Mouse (Mus musculus) ES-E14 (cell line): ENCODE data around the gene Vmo1. TPM values are rescaled to one million over a fixed set of nuclear protein-coding genes. Genes with fewer than 3 reads are reported as not detected.

Experiments
- DNase-seq: peaks from one replicate; pipeline ENCODE4 v3.0.0-alpha.2; 2013; ENCODE audit warnings: low read depth, low spot score
- H3K27ac ChIP-seq: 2 replicates; pipeline ENCODE4 v1.5.1; 2012; ENCODE audit warnings: low read depth, mild to moderate bottlenecking, low read length, moderate library complexity, mixed read lengths; ENCODE audit not compliant: poor library complexity, insufficient read depth, severe bottlenecking
- H3K36me3 ChIP-seq: 2 replicates; pipeline ENCODE4 v1.6.1; 2012; ENCODE audit warnings: mild to moderate bottlenecking, low read length, moderate library complexity, mixed read lengths; ENCODE audit not compliant: control insufficient read depth, poor library complexity, insufficient read depth, severe bottlenecking
- H3K4me1 ChIP-seq, 2 experiments: fragments of 150-350 bp in 1 of 2; sonication (generic) in 1 of 2; 2 replicates each; pipeline ENCODE4 v1.6.1; 2012; ENCODE audit warnings: low read length in 2 of 2, mild to moderate bottlenecking in 1 of 2, mixed read lengths in 1 of 2; ENCODE audit not compliant: control insufficient read depth in 2 of 2, insufficient read depth in 2 of 2, poor library complexity in 1 of 2
- H3K4me3 ChIP-seq, 2 experiments: fragments of 150-350 bp in 1 of 2; sonication (generic) in 1 of 2; 2 replicates each; pipeline ENCODE4 v1.5.1; 2012; ENCODE audit warnings: low read length in 2 of 2, low read depth in 1 of 2, mild to moderate bottlenecking in 1 of 2, mixed read lengths in 1 of 2; ENCODE audit not compliant: insufficient read depth in 1 of 2, poor library complexity in 1 of 2, severe bottlenecking in 1 of 2
- H3K9ac ChIP-seq: 2 replicates; pipeline ENCODE4 v1.6.1; 2012; ENCODE audit warnings: low read depth, mild to moderate bottlenecking, low read length, mixed read lengths; ENCODE audit not compliant: poor library complexity, insufficient read depth, severe bottlenecking
- H3K9me3 ChIP-seq: fragments of 150-350 bp; sonication (generic); 2 replicates; pipeline ENCODE4 v1.6.1; 2012; ENCODE audit warnings: low read depth, mild to moderate bottlenecking, low read length; ENCODE audit not compliant: control insufficient read depth, insufficient read depth
- CHD2 ChIP-seq: IDR thresholded peaks from 2 replicates; pipeline ENCODE4 v1.6.1; 2014; ENCODE audit warnings: mild to moderate bottlenecking, low read depth, low read length, inconsistent platforms
- HCFC1 ChIP-seq: IDR thresholded peaks from 2 replicates; pipeline ENCODE4 v1.6.1; 2012; ENCODE audit warnings: low read length, inconsistent platforms, borderline replicate concordance; ENCODE audit not compliant: insufficient read depth
- MAFK ChIP-seq: IDR thresholded peaks from 2 replicates; pipeline ENCODE4 v1.6.1; 2014; ENCODE audit warnings: mild to moderate bottlenecking, low read depth, low read length, inconsistent platforms; ENCODE audit not compliant: insufficient read depth
- ZC3H11A ChIP-seq: IDR thresholded peaks from 2 replicates; pipeline ENCODE4 v1.6.1; 2012; ENCODE audit warnings: low read depth, mild to moderate bottlenecking, inconsistent platforms, low read length, borderline replicate concordance
- ZNF384 ChIP-seq: IDR thresholded peaks from 2 replicates; pipeline ENCODE4 v1.6.1; 2012; ENCODE audit warnings: low read depth, low read length, inconsistent platforms
- in situ Hi-C, 2 experiments: fragments of 600-800 bp; cut with MboI; formaldehyde crosslinking; loops; one replicate each; pipeline ENCODE4 v1.15.1; 2025; ENCODE audit warnings: low sequenced_read_pairs in 2 of 2, inconsistent platforms in 1 of 2; ENCODE audit not compliant: unreplicated experiment in 2 of 2
- total RNA-seq: library from RNA; depleted of rRNA; stranded (reverse); fragments of 300-350 nt; gene quantifications from 2 replicates; pipeline ENCODE4 v1.2.3, GENCODE M21; 2012

Vmo1 gene
- total RNA-seq, 1 experiment = not detected

- Histone ChIP-seq H3K9ac (peak within 1 kb of the TSS; percentile 58), H3K27ac (no peak within 1 kb of the TSS), H3K4me1 (peaks cover 0 to 4% of the 10 kb centered on the region in 2 experiments; a peak in 1 of 4 replicates), H3K4me3 (peak within 1 kb of the TSS; percentile 55 to 61), H3K36me3 (no peaks in the 10 kb centered on the region), H3K9me3 (no peaks in the 10 kb centered on the region)
- TF ChIP-seq ZC3H11A = no peak
- TF ChIP-seq ZNF384 = no peak
- no peak for DNase-seq
- in situ Hi-C loops = no loop called here
Observed at GRCm38 (mm10) chr11:70518923-70519322, 4.5 kb upstream of the Vmo1 start, which contains the start of gene Gltpd2. TSS of gene Gltpd2 (plus strand) at chr11:70519196.

- H3K36me3 ChIP-seq = no peaks in the 10 kb centered on the region
- no peak for TF ChIP-seq ZC3H11A
- TF ChIP-seq HCFC1 = no peak
- DNase-seq = no peak
- peaks cover 0 to 7% of the 10 kb centered on the region in 2 experiments; a peak in 1 of 4 replicates for H3K4me1 ChIP-seq
- no peak overlapping the region for H3K9ac ChIP-seq
- no peaks in the 10 kb centered on the region for H3K9me3 ChIP-seq
- no peak overlapping the region for H3K4me3 ChIP-seq
- H3K27ac ChIP-seq = no peak overlapping the region
- in situ Hi-C loops = no loop called here
Observed at GRCm38 (mm10) chr11:70518436-70518835, 4.0 kb upstream of the Vmo1 start.

DNA sequence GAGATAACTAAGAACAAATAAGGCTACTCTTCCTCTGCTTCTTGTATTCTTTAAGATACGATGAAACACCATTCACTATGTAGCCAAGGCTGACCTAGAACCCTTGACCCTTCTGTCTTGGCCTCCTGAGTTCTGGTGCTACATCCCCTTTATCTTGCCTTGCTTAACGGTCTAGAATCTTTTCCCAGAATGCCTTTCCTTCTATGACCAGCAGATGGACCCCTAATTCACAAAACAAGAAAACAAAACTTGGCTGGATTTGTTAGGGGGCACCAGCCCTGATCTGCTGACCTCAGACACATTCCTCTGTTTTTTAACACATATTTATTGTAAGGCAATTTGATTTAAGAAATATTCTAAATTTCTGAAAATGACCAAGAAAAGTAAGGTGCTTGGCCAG is 1.9 kb upstream of the Vmo1 start:
- Histone ChIP-seq H3K27ac (no peak overlapping the region), H3K9ac (no peak overlapping the region), H3K9me3 (no peaks in the 10 kb centered on the region), H3K4me1 (peaks cover 0 to 9% of the 10 kb centered on the region in 2 experiments; a peak in 1 of 4 replicates), H3K4me3 (no peak overlapping the region), H3K36me3 (no peaks in the 10 kb centered on the region)
- no peak for DNase-seq
- TF ChIP-seq HCFC1 (no peak), ZNF384 (no peak), CHD2 (no peak), ZC3H11A (peak; percentile 55; the same call in 1 of the 2 replicates), MAFK (peak; percentile 46; the same call in 1 of the 2 replicates)
- in situ Hi-C loops = no loop called here

GRCm38 (mm10) chr11:70513520-70513919 is 896 bp downstream of the Vmo1 start:
- no peak overlapping the region for H3K27ac ChIP-seq
- no peak overlapping the region for H3K9ac ChIP-seq
- peaks cover 0 to 12% of the 10 kb centered on the region in 2 experiments; a peak in 1 of 4 replicates for H3K4me1 ChIP-seq
- in situ Hi-C loops = no loop called here
- no peaks in the 10 kb centered on the region for H3K9me3 ChIP-seq
- no peak overlapping the region for H3K4me3 ChIP-seq
- DNase-seq = no peak
- TF ChIP-seq ZNF384 (no peak), CHD2 (no peak), ZC3H11A (no peak), MAFK (no peak), HCFC1 (no peak)
- H3K36me3 ChIP-seq = no peaks in the 10 kb centered on the region

GRCm38 (mm10) chr11:70512709-70513342 is 1.6 kb downstream of the Vmo1 start:
- no peaks in the 10 kb centered on the region for H3K9me3 ChIP-seq
- H3K4me1 ChIP-seq = peaks cover 0 to 12% of the 10 kb centered on the region in 2 experiments; a peak in 1 of 4 replicates
- no peaks in the 10 kb centered on the region for H3K36me3 ChIP-seq
- no peak for TF ChIP-seq HCFC1
- no peak for DNase-seq
- H3K4me3 ChIP-seq = no peak overlapping the region
- in situ Hi-C loops = no loop called here
- no peak overlapping the region for H3K9ac ChIP-seq
- H3K27ac ChIP-seq = no peak overlapping the region
